Mouse (Mus musculus) myocyte (in vitro differentiated cells): ENCODE data around the gene Ppp2r5e.

Experiments
- CEBPB ChIP-seq: IDR thresholded peaks from 2 replicates; pipeline ENCODE4 v1.6.1; 2011; ENCODE audit warnings: mild to moderate bottlenecking, moderate library complexity; ENCODE audit not compliant: poor library complexity, insufficient read depth, severe bottlenecking
- E2F4 ChIP-seq: IDR thresholded peaks from one replicate; pipeline ENCODE4 v1.6.1; 2011; ENCODE audit warnings: mild to moderate bottlenecking, control low read depth, moderate library complexity; ENCODE audit not compliant: insufficient read depth
- MAX ChIP-seq: IDR thresholded peaks from one replicate; pipeline ENCODE4 v1.6.1; 2011; ENCODE audit warnings: low read depth, mild to moderate bottlenecking, control low read depth
- MYOD1 ChIP-seq, 3 experiments: IDR thresholded peaks; one replicate each; pipeline ENCODE4 v1.6.1; 2011; ENCODE audit warnings: control low read depth in 2 of 3, low read depth in 2 of 3, mild to moderate bottlenecking in 2 of 3, moderate library complexity in 1 of 3; ENCODE audit not compliant: insufficient read length in 2 of 3, control insufficient read depth in 1 of 3
- MYOG ChIP-seq, 3 experiments: IDR thresholded peaks; one replicate each; pipeline ENCODE4 v1.6.1; 2011; ENCODE audit warnings: control low read depth in 2 of 3, low read depth in 2 of 3, mild to moderate bottlenecking in 2 of 3; ENCODE audit not compliant: insufficient read length in 2 of 3, control insufficient read depth in 1 of 3, insufficient read depth in 1 of 3
- POLR2A ChIP-seq: IDR thresholded peaks from one replicate; pipeline ENCODE4 v1.6.1; 2011; ENCODE audit warnings: low read depth, mild to moderate bottlenecking, control low read depth, moderate library complexity; ENCODE audit not compliant: insufficient read length
- POLR2AphosphoS2 ChIP-seq: IDR thresholded peaks from one replicate; pipeline ENCODE4 v1.6.1; 2011; ENCODE audit warnings: low read depth, control low read depth; ENCODE audit not compliant: insufficient read length
- REST ChIP-seq: IDR thresholded peaks from one replicate; pipeline ENCODE4 v1.6.1; 2011; ENCODE audit warnings: mild to moderate bottlenecking, control low read depth, moderate library complexity; ENCODE audit not compliant: insufficient read depth, insufficient read length
- SRF ChIP-seq: IDR thresholded peaks from one replicate; pipeline ENCODE4 v1.6.1; 2011; ENCODE audit warnings: low read depth; ENCODE audit not compliant: control insufficient read depth, insufficient read length
- TCF12 ChIP-seq: IDR thresholded peaks from one replicate; pipeline ENCODE4 v1.6.1; 2011; ENCODE audit warnings: mild to moderate bottlenecking, control low read depth; ENCODE audit not compliant: poor library complexity, insufficient read depth, severe bottlenecking
- TCF3 ChIP-seq: IDR thresholded peaks from one replicate; pipeline ENCODE4 v1.6.1; 2011; ENCODE audit warnings: low read depth, control low read depth; ENCODE audit not compliant: insufficient read length
- USF1 ChIP-seq: IDR thresholded peaks from one replicate; pipeline ENCODE4 v1.6.1; 2011; ENCODE audit warnings: low read depth, mild to moderate bottlenecking, control low read depth, moderate library complexity

GRCm38 (mm10) chr12:75460561-75460960 lies 135.5 kb downstream of the Ppp2r5e start:
- TF ChIP-seq MYOG (IDR thresholded peaks at IDR 0.05; ENCODE audit: control insufficient read depth in 1 of 3, insufficient read depth in 1 of 3, insufficient read length in 2 of 3, low read depth in 2 of 3) (no peak), POLR2A (no peak), MYOD1 (IDR thresholded peaks at IDR 0.05; ENCODE audit: control insufficient read depth in 1 of 3, insufficient read length in 2 of 3, low read depth in 2 of 3) (no peak), REST (no peak), CEBPB (no peak), MAX (no peak), TCF3 (no peak), TCF12 (no peak), E2F4 (no peak), POLR2AphosphoS2 (no peak), SRF (no peak), USF1 (no peak)
